Mouse (Mus musculus) gastrocnemius, postnatal 36 days (tissue): ENCODE data around the gene Slc4a11. TPM values are rescaled to one million over a fixed set of nuclear protein-coding genes. Genes with fewer than 3 reads are reported as not detected.
"Not testable (repeated sequence)": the region's sequence is repeated elsewhere in the genome, so short reads cannot be mapped to it uniquely, and the experiment has no call there.

Experiments used
- DNase-seq, 2 experiments: peaks; one replicate each; pipeline ENCODE4 v3.0.0; 2022
- intact Hi-C: fragments of 180-260 bp; cut with DNase I; formaldehyde crosslinking; loops from one replicate; pipeline ENCODE4 v1.15.1; 2025
- total RNA-seq, 2 experiments: library from RNA; stranded (reverse); gene quantifications; 2 replicates each; pipeline ENCODE4 v1.2.3; 2021

Gene Slc4a11
- total RNA-seq, 2 experiments from 2014 or later: 0.12 TPM; not detected in 1

DNA sequence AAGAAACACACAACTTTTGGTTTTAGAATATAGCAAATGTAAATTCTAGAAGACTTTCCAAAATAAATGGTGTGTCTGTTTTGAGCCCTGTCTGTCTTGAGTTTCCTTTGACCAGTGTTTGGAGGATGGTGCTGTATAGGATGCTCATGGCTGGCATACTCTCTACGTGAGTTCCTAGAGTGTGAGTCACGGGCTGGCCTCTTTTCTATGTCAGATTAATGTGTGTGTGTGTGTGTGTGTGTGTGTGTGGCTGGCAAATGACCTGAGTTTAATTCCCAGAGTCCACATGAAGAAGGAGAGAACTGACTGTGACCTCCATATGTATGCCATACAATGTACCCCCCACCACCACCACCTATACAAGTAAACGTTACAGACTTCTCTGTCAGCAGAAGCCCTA is 15.8 kb downstream of the Slc4a11 start:
- intact Hi-C loops: no loop called here
- DNase-seq: no peak

- intact Hi-C loops: no loop called here
- no peak for DNase-seq
Observed at GRCm38 (mm10) chr2:130679899-130680298, 17.4 kb downstream of the Slc4a11 start.

GRCm38 (mm10) chr2:130679154-130679553 is 18.2 kb downstream of the Slc4a11 start:
- no peak for DNase-seq
- intact Hi-C loops: no loop called here

- DNase-seq: no peak
- intact Hi-C loops: no loop called here
Observed at GRCm38 (mm10) chr2:130677211-130677610, 20.1 kb downstream of the Slc4a11 start.

GRCm38 (mm10) chr2:130667559-130667958 is 29.8 kb downstream of the Slc4a11 start, which contains the start of gene Itpa:
TSS of gene Itpa (plus strand) at chr2:130667610.
- DNase-seq: peak; percentile 78 to 79
- intact Hi-C loops: no loop called here

DNA sequence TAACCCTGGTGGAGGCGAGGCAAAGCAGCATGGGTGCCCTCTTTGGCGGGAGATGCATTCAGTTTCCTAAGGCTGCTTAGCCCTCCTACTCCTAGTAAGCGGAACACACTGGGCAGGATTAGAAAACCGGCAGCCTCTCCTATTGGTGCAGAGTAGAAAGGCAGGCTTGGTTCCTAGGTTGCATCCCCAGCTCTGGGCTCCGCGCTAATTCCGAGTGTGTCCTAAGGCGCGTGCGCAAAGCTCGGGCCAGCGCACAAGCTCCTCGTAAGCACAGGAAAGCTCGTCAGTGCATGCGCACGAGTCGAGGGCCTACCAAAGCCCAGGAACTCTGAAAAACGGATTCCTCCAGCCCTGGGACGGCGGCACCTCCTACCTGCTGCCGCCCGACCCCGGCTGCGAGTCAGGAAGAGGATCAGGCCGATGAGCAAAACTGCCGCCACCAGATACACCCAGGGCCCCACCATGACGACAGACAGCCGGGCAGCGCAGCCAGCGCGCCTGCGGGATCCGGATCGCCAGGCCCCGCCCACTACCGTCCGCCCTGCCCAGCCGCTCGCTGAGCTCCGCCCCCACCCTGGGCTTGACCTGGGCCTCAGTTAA is 33.1 kb downstream of the Slc4a11 start, which contains the start of gene Ddrgk1:
TSS of gene Ddrgk1 (minus strand) at position 558 of the 600 bp plus-strand sequence.
- intact Hi-C loops: no loop called here
- peak; percentile 90 to 94 for DNase-seq

GRCm38 (mm10) chr2:130663342-130663741 is 34.0 kb downstream of the Slc4a11 start:
- intact Hi-C loops: no loop called here
- no peak for DNase-seq

- intact Hi-C loops: no loop called here
- DNase-seq: no peak
Observed at GRCm38 (mm10) chr2:130658530-130658929, 38.8 kb downstream of the Slc4a11 start.

GRCm38 (mm10) chr2:130657541-130657940 is 39.8 kb downstream of the Slc4a11 start:
- intact Hi-C loops: no loop called here

DNA sequence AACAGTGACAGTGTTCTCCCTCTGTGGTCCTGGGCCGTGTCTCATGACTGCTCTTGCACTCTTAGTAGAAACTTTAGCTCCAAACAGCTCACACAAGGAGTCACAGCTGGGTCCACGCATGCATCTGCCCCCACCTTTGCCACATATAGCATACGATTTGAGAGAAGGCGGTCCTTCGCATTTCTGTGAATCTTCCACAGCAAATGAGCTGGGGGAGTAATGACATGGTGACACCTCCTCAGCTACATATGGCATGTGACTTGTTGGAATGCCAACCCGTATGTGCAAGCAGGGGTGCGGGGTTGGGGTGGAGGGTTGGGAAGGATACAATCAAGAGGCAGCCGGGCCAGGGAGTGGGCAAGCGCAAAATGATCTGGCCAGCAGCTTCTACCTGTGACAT is 40.8 kb downstream of the Slc4a11 start:
- no peak for DNase-seq
- intact Hi-C loops: no loop called here

More at GRCm38 (mm10) chr2:130657541-130657940, 39.8 kb downstream of the Slc4a11 start:
- DNase-seq: no peak

GRCm38 (mm10) chr2:130655660-130656339 is 41.5 kb downstream of the Slc4a11 start:
- intact Hi-C loops: no loop called here
- no peak for DNase-seq

GRCm38 (mm10) chr2:130653760-130654159 is 43.6 kb downstream of the Slc4a11 start:
- no peak for DNase-seq
- intact Hi-C loops: no loop called here

GRCm38 (mm10) chr2:130653303-130653702 is 44.0 kb downstream of the Slc4a11 start:
- DNase-seq: no peak
- intact Hi-C loops: no loop called here

DNA sequence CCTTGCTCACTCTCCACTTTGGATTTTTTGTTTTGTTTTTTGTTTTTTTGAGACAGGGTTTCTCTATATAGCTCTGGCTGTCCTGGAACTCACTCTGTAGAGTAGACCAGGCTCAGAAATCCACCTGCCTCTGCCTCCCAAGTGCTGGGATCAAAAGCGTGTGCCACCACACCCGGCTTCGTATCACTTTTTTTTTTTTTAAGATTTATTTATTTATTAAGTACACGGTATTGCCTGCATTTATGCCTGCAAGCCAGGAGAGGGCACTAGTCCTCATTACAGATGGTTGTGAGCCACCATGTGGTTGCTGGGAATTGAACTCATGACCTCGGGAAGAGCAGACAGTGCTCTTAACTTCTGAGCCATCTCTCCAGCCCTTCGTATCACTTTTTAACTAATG is 48.3 kb downstream of the Slc4a11 start:
- intact Hi-C loops, DNase-seq: not testable (repeated sequence)

DNA sequence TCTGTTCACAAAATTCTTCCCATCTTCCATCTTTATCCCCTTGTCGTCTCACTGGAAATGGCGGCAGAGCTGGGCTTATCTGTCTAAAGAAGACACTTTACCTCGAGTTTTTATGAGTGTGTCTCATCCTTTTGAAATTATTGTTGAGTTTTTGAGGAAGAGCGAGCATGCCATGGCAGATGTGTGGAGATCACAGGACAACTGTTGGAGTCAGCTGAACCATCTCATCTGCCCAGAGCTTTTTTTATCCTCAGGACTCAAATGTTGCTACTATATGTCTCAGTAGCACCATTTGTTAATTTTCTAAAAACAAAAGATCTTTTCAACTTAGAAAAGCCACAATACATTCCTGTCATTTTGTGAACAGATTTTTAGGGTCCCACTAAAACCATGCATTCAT is 52.1 kb downstream of the Slc4a11 start:
- no peak for DNase-seq
- intact Hi-C loops: no loop called here

- DNase-seq: peak; percentile 86 to 92
- intact Hi-C loops: no loop called here
Observed at GRCm38 (mm10) chr2:130642684-130643369, 54.5 kb downstream of the Slc4a11 start, which contains the start of gene Lzts3. TSS of gene Lzts3 (minus strand) at chr2:130642803.

- intact Hi-C loops: no loop called here
- DNase-seq: no peak
Observed at GRCm38 (mm10) chr2:130642197-130642660, 55.1 kb downstream of the Slc4a11 start.

DNA sequence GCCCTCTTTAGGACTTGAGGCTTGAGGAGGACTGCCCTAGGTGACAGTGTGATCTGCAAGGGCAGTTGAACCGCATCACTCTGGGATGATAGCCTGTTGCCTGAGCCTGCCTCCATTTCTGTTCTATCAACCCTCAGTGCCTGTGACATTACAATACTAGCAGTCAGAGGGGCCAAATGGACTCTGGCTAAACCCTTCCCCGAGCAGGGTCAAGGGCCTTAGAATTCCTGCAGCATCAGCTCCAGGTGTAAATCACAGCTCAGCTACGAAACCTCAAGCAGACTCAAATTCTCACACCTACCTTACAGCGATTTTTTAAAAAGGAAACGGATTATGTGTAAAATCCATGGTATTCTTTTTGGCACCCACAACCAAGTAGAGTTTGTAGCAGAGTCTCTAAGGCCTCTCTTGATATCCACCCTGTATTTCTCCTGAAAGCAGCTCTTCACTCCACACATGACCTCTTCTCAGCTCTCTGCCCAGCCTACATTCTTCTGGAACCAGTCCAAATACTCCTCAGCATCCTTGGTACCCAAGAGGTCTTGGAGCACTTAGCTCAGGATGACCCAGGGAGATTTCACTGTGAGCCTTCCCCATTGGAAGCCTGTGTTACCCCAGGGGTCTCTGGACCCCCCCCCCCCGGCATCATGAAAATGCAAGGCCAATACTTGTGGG is 55.8 kb downstream of the Slc4a11 start:
- intact Hi-C loops: no loop called here
- no peak for DNase-seq

DNA sequence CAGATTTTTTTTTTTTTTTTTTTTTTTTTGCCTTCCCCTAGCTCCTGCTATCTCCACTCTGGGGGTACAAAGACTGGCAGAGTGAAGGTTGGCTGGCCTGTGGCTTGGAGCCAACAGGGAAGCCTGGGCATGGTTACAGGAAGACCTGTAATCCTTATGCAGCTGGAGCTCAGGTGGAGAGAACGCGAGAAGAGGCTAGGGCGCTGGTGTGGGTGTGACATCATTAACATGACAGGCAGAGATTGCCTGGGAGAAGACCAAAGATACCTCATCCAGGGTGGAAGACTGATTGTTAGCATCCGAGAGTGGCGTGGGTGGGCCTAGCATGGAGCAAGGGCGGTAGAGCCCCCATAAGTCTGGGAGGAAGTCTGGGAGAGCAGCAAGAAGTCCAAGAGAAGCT is 58.0 kb downstream of the Slc4a11 start:
- no peak for DNase-seq
- intact Hi-C loops: no loop called here

- intact Hi-C loops: no loop called here
- no peak for DNase-seq
Observed at GRCm38 (mm10) chr2:130638101-130638611, 59.2 kb downstream of the Slc4a11 start.

GRCm38 (mm10) chr2:130635847-130636246 is 61.5 kb downstream of the Slc4a11 start:
- intact Hi-C loops: no loop called here
- no peak for DNase-seq
